In the genomic region with DNA sequence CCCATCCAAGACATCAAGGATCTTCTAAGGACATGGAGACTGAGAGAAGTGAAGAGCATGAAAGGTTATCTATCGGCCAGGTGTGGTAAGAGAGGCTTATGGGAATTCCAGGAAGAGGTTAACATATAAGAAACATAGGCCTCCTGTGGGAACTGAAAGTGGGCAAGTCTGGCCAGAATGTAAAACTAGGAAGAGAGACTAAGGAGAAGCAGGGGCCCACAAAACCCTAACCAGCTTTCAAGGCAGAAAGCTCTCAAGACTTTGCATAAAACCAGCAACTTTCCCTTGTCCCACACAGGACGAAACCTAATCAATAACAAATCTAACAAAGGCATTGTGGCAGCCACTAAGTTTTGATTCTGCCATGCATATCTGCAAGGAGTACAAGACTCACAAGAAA, we compare ENCODE assay signal across 1 mouse cellular context.
TF ChIP-seq lines count a peak whose summit lies in the region.

No protein-coding gene starts in this region.

TF ChIP-seq in CH12.LX, 34 proteins besides CTCF, POLR2A, EP300 and RAD21 (continued from another document):
- TF ChIP-seq MAFK (IDR thresholded peaks at IDR 0.05; ENCODE audit: insufficient replicate concordance, low read length) = peak; percentile 76; the same call in 1 of the 2 replicates
- TF ChIP-seq JUND (conservative IDR thresholded peaks at IDR 0.05; ENCODE audit: low read depth, low read length) = no peak
- peak; percentile 8; the same call in 1 of the 2 replicates for TF ChIP-seq SIN3A (IDR thresholded peaks at IDR 0.05; ENCODE audit: low read length)
- TF ChIP-seq MYC (IDR thresholded peaks at IDR 0.05; ENCODE audit: low read depth, low read length) = no peak
- no peak for TF ChIP-seq SMC3 (IDR thresholded peaks at IDR 0.05; ENCODE audit: low read depth, low read length)
- TF ChIP-seq GABPA (IDR thresholded peaks at IDR 0.05; ENCODE audit: insufficient replicate concordance, low read depth, low read length) = no peak
- peak; percentile 76; the same call in 1 of the 2 replicates for TF ChIP-seq IRF4 (IDR thresholded peaks at IDR 0.05; ENCODE audit: low read depth, low read length)
- TF ChIP-seq POLR2AphosphoS2 (IDR thresholded peaks at IDR 0.05; ENCODE audit: low read depth, low read length) = no peak
- peak; percentile 53; the same call in 1 of the 2 replicates for TF ChIP-seq ETS1 (conservative IDR thresholded peaks at IDR 0.05; ENCODE audit: low read depth, low read length)
- TF ChIP-seq HCFC1 (IDR thresholded peaks at IDR 0.05; ENCODE audit: low read depth, low read length) = no peak; the same call in 1 of the 2 replicates
- TF ChIP-seq MXI1 (IDR thresholded peaks at IDR 0.05; ENCODE audit: low read depth, low read length) = no peak
- TF ChIP-seq JUN (IDR thresholded peaks at IDR 0.05; ENCODE audit: insufficient read depth, low read depth, low read length) = no peak
- no peak for TF ChIP-seq ZMIZ1 (IDR thresholded peaks at IDR 0.05; ENCODE audit: low read depth, low read length)
- TF ChIP-seq ELF1 (IDR thresholded peaks at IDR 0.05; ENCODE audit: low read depth, low read length) = 0 out of 2 replicates have a peak, but pooled peaks have one; percentile 25
- TF ChIP-seq MAZ (IDR thresholded peaks at IDR 0.05; ENCODE audit: low read depth, low read length) = no peak
- no peak for TF ChIP-seq USF2 (conservative IDR thresholded peaks at IDR 0.05; ENCODE audit: low read depth, low read length)
